Mouse (Mus musculus) heart, adult 2 months (tissue): ENCODE measurements at regions not wholly inside any gene's neighbourhood (a gene's known extent, or its start where the extent isn't known, plus 50 kb on each side); places are given as distances from the start of the nearest gene placed in this dataset.

Experiments
- DNase-seq, 2 experiments: peaks; one replicate each; pipeline ENCODE4 v3.0.0; 2021
- H3K27ac ChIP-seq: fragments of 200-600 bp; 2 replicates; pipeline ENCODE4 v1.8.1; 2022
- H3K27me3 ChIP-seq: fragments of 200-500 bp; 2 replicates; pipeline ENCODE4 v1.6.1; 2012; ENCODE audit warnings: mild to moderate bottlenecking, low read length, inconsistent platforms, mixed read lengths; ENCODE audit not compliant: control insufficient read depth, insufficient read depth
- H3K36me3 ChIP-seq: fragments of 200-500 bp; 2 replicates; pipeline ENCODE4 v1.6.1; 2012; ENCODE audit warnings: low read length, inconsistent platforms; ENCODE audit not compliant: control insufficient read depth, insufficient read depth
- H3K4me1 ChIP-seq: fragments of 200-500 bp; 2 replicates; pipeline ENCODE4 v1.6.1; 2011; ENCODE audit warnings: low read length; ENCODE audit not compliant: control insufficient read depth, insufficient read depth
- H3K4me3 ChIP-seq: fragments of 200-600 bp; 2 replicates; pipeline ENCODE4 v1.8.1; 2022
- H3K79me2 ChIP-seq: fragments of 200-500 bp; replicated peaks from 2 replicates; pipeline ENCODE4 v1.6.1; 2012; ENCODE audit warnings: mild to moderate bottlenecking, inconsistent platforms, low read length, moderate library complexity, mixed read lengths; ENCODE audit not compliant: control insufficient read depth, insufficient read depth
- H3K9ac ChIP-seq: fragments of 200-500 bp; 2 replicates; pipeline ENCODE4 v1.6.1; 2012; ENCODE audit warnings: low read depth, mild to moderate bottlenecking, control low read depth, inconsistent platforms, low read length, mixed read lengths
- CTCF ChIP-seq: fragments of 200-600 bp; IDR thresholded peaks from 2 replicates; pipeline ENCODE4 v1.8.1; 2022; ENCODE audit warnings: antibody characterized with exemption, mild to moderate bottlenecking, moderate library complexity
- EP300 ChIP-seq: fragments of 200-500 bp; IDR thresholded peaks from 2 replicates; pipeline ENCODE4 v1.6.1; 2011; ENCODE audit warnings: low read depth, low read length, control low read depth; ENCODE audit not compliant: insufficient read depth
- POLR2A ChIP-seq: fragments of 200-500 bp; IDR thresholded peaks from 2 replicates; pipeline ENCODE4 v1.6.1; 2011; ENCODE audit warnings: mild to moderate bottlenecking, low read depth, low read length, control low read depth; ENCODE audit not compliant: insufficient read depth
- WGBS: fragments of 180-500 bp; shearing (Covaris S2); methylation state at CpG from one replicate; pipeline ENCODE4 v1.1.7; 2018; 5-methylcytosine and 5-hydroxymethylcytosine counted together
- intact Hi-C: fragments of 180-260 bp; cut with DNase I; formaldehyde crosslinking; loops from one replicate; pipeline ENCODE4 v1.15.1; 2025

DNA sequence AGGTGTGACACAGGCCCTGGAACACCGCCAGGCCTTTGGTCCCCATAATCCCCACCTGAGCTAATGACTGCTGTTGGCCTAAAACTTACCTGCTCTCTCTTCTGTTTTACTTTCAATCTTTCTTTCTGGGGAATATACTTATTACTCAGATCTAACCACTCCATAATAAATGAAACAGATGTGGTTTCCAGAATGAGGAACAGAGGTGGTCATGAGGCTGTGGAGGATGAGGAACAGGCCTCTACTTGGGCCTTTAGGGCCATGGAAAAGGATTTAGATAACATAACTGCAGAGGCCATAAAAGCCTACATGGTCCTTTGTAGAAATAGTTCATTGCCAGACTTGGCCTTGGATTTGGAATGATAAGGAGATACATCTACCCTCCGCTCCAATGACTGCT is 74.1 kb downstream of the B3gnt5 start:
- DNase-seq = no peak
- no peak overlapping the region for H3K9ac ChIP-seq
- H3K27me3 ChIP-seq = no peaks in the 10 kb centered on the region
- no peak overlapping the region for H3K27ac ChIP-seq
- intact Hi-C loops = no loop called here
- no peaks in the 10 kb centered on the region for H3K4me1 ChIP-seq
- H3K4me3 ChIP-seq = no peak overlapping the region
- no peaks in the 10 kb centered on the region for H3K36me3 ChIP-seq
- no peaks in the 10 kb centered on the region for H3K79me2 ChIP-seq
- TF ChIP-seq EP300 (no peak), POLR2A (no peak), CTCF (no peak)
- 92% methylated on average over 2 of the region's 2 CpGs for whole genome bisulfite sequencing

- no peaks in the 10 kb centered on the region for H3K36me3 ChIP-seq
- H3K9ac ChIP-seq = no peak overlapping the region
- H3K27me3 ChIP-seq = no peaks in the 10 kb centered on the region
- intact Hi-C loops = no loop called here
- H3K4me1 ChIP-seq = no peaks in the 10 kb centered on the region
- H3K79me2 ChIP-seq = no peaks in the 10 kb centered on the region
- no peak overlapping the region for H3K4me3 ChIP-seq
- H3K27ac ChIP-seq = no peak overlapping the region
- TF ChIP-seq CTCF (no peak), EP300 (no peak), POLR2A (no peak)
- no peak for DNase-seq
- WGBS = 73% methylated on average over 2 of the region's 2 CpGs
Measured at GRCm38 (mm10) chr16:19834750-19835149, 74.7 kb downstream of the B3gnt5 start.

DNA sequence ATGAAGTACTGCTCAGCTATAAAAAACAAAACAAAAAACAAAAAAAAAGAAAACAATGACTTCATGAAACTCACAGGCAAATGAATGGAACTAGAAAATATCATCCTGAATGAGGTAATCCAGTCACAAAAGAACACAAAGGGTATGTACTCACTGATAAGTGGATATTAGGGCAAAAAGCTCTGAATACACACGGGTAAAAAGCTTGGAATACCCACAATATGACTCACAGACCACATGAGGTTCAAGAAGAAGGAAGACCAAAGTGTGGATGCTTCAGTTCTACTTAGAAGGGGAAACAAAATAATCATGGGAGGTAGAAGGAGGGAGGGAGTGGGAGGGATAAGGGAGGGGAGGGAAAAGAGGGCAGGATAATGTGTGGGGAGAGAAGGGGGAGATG is 79.8 kb downstream of the B3gnt5 start:
- Histone ChIP-seq H3K27ac (no peak overlapping the region), H3K4me1 (no peaks in the 10 kb centered on the region), H3K36me3 (no peaks in the 10 kb centered on the region), H3K9ac (no peak overlapping the region), H3K27me3 (no peaks in the 10 kb centered on the region), H3K4me3 (no peak overlapping the region), H3K79me2 (no peaks in the 10 kb centered on the region)
- TF ChIP-seq POLR2A (no peak), EP300 (no peak), CTCF (no peak)
- no peak for DNase-seq
- intact Hi-C loops = loop anchor here (10.0 kb wide), 1 partner anchor 115 kb away; no protein-coding TSS in a partner anchor
- 18% methylated on average over 1 of the region's 1 CpGs for WGBS

- DNase-seq = no peak
- Histone ChIP-seq H3K79me2 (no peaks in the 10 kb centered on the region), H3K27ac (no peak overlapping the region), H3K27me3 (no peaks in the 10 kb centered on the region), H3K9ac (no peak overlapping the region), H3K4me3 (no peak overlapping the region), H3K4me1 (no peaks in the 10 kb centered on the region), H3K36me3 (no peaks in the 10 kb centered on the region)
- 52% methylated on average over 3 of the region's 3 CpGs for WGBS
- no peak for TF ChIP-seq POLR2A
- TF ChIP-seq EP300 = no peak
- TF ChIP-seq CTCF = no peak
- intact Hi-C loops = loop anchor here (10.0 kb wide), 1 partner anchor 118 kb away; no protein-coding TSS in a partner anchor
Measured at GRCm38 (mm10) chr16:19842346-19843025, 82.5 kb downstream of the B3gnt5 start.

DNA sequence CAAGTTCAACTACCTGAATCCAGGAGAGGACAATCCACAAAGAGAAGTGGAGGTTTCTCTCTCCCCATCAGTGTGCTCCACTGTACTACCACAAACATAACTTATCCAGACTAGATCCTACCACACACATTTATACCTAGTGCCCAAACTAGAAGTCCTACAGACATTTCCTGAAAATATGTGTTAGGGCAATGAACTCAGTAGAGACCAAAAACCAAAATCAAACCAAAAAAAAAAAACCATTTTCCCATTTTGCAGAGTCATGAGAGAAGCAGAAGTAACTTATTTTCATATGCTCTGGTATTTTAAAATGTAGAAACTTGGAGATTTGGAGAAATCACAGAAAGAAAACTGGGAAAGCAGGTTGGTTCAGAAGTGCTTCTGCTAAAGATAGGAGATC is 83.7 kb downstream of the B3gnt5 start:
- H3K79me2 ChIP-seq = no peaks in the 10 kb centered on the region
- no peak for TF ChIP-seq EP300
- no peak for TF ChIP-seq POLR2A
- no peak for TF ChIP-seq CTCF

GRCm38 (mm10) chr16:19848395-19848794 is 88.4 kb downstream of the B3gnt5 start:
- no peak for DNase-seq
- H3K79me2 ChIP-seq = no peaks in the 10 kb centered on the region
- H3K4me1 ChIP-seq = no peaks in the 10 kb centered on the region
- no peak overlapping the region for H3K4me3 ChIP-seq
- no peaks in the 10 kb centered on the region for H3K27me3 ChIP-seq
- 8% methylated on average over 1 of the region's 1 CpGs for WGBS
- intact Hi-C loops = loop anchor here (10.0 kb wide), 1 partner anchor 124 kb away; no protein-coding TSS in a partner anchor
- H3K27ac ChIP-seq = no peak overlapping the region
- H3K36me3 ChIP-seq = no peaks in the 10 kb centered on the region
- TF ChIP-seq EP300 (no peak), POLR2A (no peak), CTCF (peak; percentile 77)
- H3K9ac ChIP-seq = no peak overlapping the region

More for the DNA sequence above, 83.7 kb downstream of the B3gnt5 start:
- no peak for DNase-seq
- H3K4me1 ChIP-seq = no peaks in the 10 kb centered on the region
- H3K27ac ChIP-seq = no peak overlapping the region
- intact Hi-C loops = loop anchor here (10.0 kb wide), 1 partner anchor 119 kb away; no protein-coding TSS in a partner anchor
- H3K9ac ChIP-seq = no peak overlapping the region
- H3K4me3 ChIP-seq = no peak overlapping the region
- no peaks in the 10 kb centered on the region for H3K27me3 ChIP-seq
- no peaks in the 10 kb centered on the region for H3K36me3 ChIP-seq
